Mouse (Mus musculus): ENCODE results near the gene Zfp30. TPM values are rescaled to one million over a fixed set of nuclear protein-coding genes. Genes with fewer than 3 reads are reported as not detected.

Gene Zfp30
- total RNA-seq, 2 experiments from 2014 or later = 2.8 to 2.9 TPM

GRCm38 (mm10) chr7:29829804-29830203, 46.0 kb downstream of the Zfp30 start:
- no peak for DNase-seq

DNA sequence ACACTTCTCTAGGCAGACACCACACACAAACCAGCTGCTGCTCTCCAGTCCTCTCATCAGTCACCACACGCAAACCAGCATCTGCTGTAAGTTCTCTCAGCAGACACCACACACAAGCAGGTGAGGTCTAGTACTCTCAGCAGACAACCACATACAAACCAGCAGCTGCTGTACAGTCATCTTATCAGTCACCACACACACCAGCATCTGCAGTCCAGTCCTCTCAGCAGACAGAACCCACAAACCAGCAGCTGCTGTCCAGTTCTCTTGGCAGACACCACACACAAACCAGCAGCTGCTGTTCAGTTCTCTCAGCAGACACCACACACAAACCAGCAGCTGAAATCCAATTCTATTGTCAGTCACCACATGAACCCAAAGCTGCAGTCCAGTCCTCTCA, 53.0 kb downstream of the Zfp30 start:
- DNase-seq = no peak

DNA sequence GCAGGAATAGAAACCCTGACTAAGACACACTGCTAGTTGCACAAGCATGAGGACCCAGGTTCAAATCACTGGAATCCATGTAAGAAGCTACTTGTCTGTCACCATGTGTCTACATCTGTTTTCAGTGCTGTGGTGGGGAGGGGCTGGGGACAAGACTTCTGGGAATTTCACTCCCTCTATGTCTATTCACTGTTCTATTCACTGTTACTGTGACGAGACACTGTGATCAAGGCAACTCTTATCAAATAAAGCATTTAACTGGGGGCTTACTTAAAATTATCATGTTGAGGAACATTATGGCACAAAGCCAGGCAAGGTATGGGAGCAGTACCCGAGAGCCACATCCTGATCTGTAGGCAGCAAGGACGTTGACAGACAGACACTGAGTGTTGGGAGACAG, 55.5 kb downstream of the Zfp30 start:
- DNase-seq = no peak

DNA sequence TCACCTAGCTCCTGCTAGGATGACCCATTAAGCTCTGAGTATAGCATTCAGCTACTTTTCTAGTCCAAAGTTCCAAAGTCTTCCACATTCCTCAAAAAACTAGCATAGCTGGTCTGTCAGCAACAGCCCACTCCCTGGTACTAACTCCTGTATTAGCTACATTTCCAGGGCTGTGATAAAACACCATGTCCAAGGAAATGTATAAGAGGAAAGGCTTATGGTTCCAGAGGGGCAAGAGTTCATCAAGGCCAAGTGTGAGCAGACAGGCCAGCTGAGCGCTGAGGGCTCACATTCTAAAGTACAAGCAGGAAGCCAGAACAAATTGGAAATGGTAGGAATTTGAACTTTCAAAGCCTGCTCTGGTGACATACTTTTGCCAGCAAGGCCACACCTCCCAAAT, 58.3 kb downstream of the Zfp30 start:
- DNase-seq = no peak

Small RNA genes lying within 50 kb of the gene (microRNA-seq; reads per million reads assigned to microRNA genes)
- 5.2 reads per million, percentile 14 among the genes with 10 or more reads in this experiment for gene Mir1964

Other genes with a start within 250 kb of the Zfp30 start
- gene Catsperg2, start 57.0 kb upstream of the Zfp30 start, total RNA-seq (2021) = not detected
- gene Zfp84, start 15.4 kb upstream of the Zfp30 start, total RNA-seq (2021) = 10 to 100 TPM; 13.4 to 14.9 TPM
- gene Zfp790, start 32.1 kb downstream of the Zfp30 start, total RNA-seq (2021) = 10 to 100 TPM; 15.6 to 16.0 TPM
- gene Zfp940, start 69.7 kb downstream of the Zfp30 start, total RNA-seq (2021) = 1 to 10 TPM; 1.3 to 1.4 TPM
- 1 to 10 TPM; 5.0 to 6.3 TPM for gene Zfp420, start 76.0 kb downstream of the Zfp30 start, total RNA-seq (2021)
- 10 to 100 TPM in 1 of 2 experiments, 1 to 10 TPM in 1; 8.5 to 11.2 TPM for gene Zfp27, start 122.6 kb downstream of the Zfp30 start, total RNA-seq (2021)
- gene Zfp383, start 124.2 kb downstream of the Zfp30 start, total RNA-seq (2021) = 1 to 10 TPM; 6.5 TPM
- gene Zfp74, start 170.1 kb downstream of the Zfp30 start, total RNA-seq (2021) = 1 to 10 TPM; 8.2 to 9.2 TPM
- gene Zfp568, start 200.0 kb downstream of the Zfp30 start, total RNA-seq (2021) = 10 to 100 TPM; 12.4 to 13.8 TPM

Measured in adrenal gland, postnatal 36 days (tissue).